Mouse (Mus musculus): Measurements from ENCODE around the gene Vps29. TPM values are rescaled to one million over a fixed set of nuclear protein-coding genes. Genes with fewer than 3 reads are reported as not detected.

Gene Vps29
- polyA plus RNA-seq, 1 experiment from 2014 or later: 221 TPM

- no peaks in the 10 kb centered on the region for H3K4me1 ChIP-seq (ENCODE audit: control insufficient read depth, insufficient read depth, low read length)
- peaks cover 22% of the 10 kb centered on the region; the same call in 1 of the 2 replicates for H3K36me3 ChIP-seq (ENCODE audit: control insufficient read depth, insufficient read depth, low read length)
- no peaks in the 10 kb centered on the region for H3K27me3 ChIP-seq (ENCODE audit: control insufficient read depth, insufficient read depth, low read length)
- H3K4me3 ChIP-seq (ENCODE audit: low read depth, low read length): no peak overlapping the region
- no peak overlapping the region for H3K9ac ChIP-seq (replicated peaks; ENCODE audit: low read depth, low read length)
- no peak for ATAC-seq (ENCODE audit: insufficient number of reproducible peaks, insufficient read depth, low FRiP score, low read depth)
- WGBS: 87% methylated on average over 23 of the region's 23 CpGs
- no peaks in the 10 kb centered on the region for H3K9me3 ChIP-seq (ENCODE audit: control insufficient read depth, low read depth, low read length)
- H3K27ac ChIP-seq (ENCODE audit: low read length): no peak overlapping the region
- H3K4me2 ChIP-seq (replicated peaks; ENCODE audit: low read depth, low read length): no peak overlapping the region
Measured at GRCm38 (mm10) chr5:122324608-122325431, 29.3 kb upstream of the Vps29 start.

DNA sequence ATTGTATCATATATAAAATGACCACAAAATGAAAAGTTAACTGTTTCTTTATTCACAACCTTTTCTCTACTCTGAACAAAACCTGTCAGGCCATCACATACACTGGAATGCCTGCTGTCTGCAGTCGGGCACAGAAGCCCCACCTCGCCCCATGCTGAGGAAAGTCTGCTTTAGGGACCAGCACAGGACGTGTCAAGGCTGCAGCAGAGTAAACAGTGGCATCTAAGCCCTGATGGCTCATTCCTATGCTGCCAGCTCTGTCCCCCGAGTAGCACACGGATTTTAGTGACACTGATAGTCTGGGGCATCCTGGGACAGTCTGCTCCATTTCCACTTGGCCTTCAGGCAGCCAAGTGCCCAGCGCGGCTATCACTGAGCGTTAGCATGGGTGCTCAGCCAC is 28.7 kb upstream of the Vps29 start:
- Histone ChIP-seq H3K27me3 (ENCODE audit: control insufficient read depth, insufficient read depth, low read length) (no peaks in the 10 kb centered on the region), H3K27ac (ENCODE audit: low read length) (no peak overlapping the region), H3K4me3 (ENCODE audit: low read depth, low read length) (no peak overlapping the region), H3K9ac (replicated peaks; ENCODE audit: low read depth, low read length) (no peak overlapping the region), H3K4me2 (replicated peaks; ENCODE audit: low read depth, low read length) (no peak overlapping the region), H3K9me3 (ENCODE audit: control insufficient read depth, low read depth, low read length) (no peaks in the 10 kb centered on the region), H3K4me1 (ENCODE audit: control insufficient read depth, insufficient read depth, low read length) (no peaks in the 10 kb centered on the region), H3K36me3 (ENCODE audit: control insufficient read depth, insufficient read depth, low read length) (peaks cover 17% of the 10 kb centered on the region; the same call in 1 of the 2 replicates)
- 89% methylated on average over 8 of the region's 8 CpGs for WGBS
- no peak for ATAC-seq (ENCODE audit: insufficient number of reproducible peaks, insufficient read depth, low FRiP score, low read depth)

DNA sequence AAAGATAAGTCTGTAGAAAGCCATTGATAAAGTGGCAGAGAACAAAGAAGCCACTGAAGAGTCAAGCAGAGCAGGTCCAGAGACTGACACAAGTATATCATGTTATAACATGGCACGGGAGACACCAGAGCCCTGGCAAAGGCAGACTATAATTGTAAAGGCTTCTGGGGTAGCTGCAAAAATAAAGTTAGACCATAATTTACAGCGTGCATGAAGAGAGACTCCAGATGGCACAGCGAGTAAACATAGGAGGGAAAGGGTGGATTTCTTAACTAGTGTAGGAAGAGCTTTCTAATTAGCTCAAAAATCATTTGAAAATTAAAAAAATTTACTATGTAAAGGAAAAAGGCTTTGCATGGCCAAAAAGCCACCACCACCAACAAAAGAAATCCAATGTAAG is 26.9 kb upstream of the Vps29 start:
- Histone ChIP-seq H3K9ac (replicated peaks; ENCODE audit: low read depth, low read length) (no peak overlapping the region), H3K27ac (ENCODE audit: low read length) (no peak overlapping the region), H3K4me1 (ENCODE audit: control insufficient read depth, insufficient read depth, low read length) (no peaks in the 10 kb centered on the region), H3K27me3 (ENCODE audit: control insufficient read depth, insufficient read depth, low read length) (no peaks in the 10 kb centered on the region), H3K4me3 (ENCODE audit: low read depth, low read length) (no peak overlapping the region), H3K9me3 (ENCODE audit: control insufficient read depth, low read depth, low read length) (no peaks in the 10 kb centered on the region), H3K4me2 (replicated peaks; ENCODE audit: low read depth, low read length) (no peak overlapping the region), H3K36me3 (ENCODE audit: control insufficient read depth, insufficient read depth, low read length) (peaks cover 14% of the 10 kb centered on the region; the same call in 1 of the 2 replicates)
- ATAC-seq (ENCODE audit: insufficient number of reproducible peaks, insufficient read depth, low FRiP score, low read depth): no peak
- WGBS: 88% methylated on average over 3 of the region's 3 CpGs

DNA sequence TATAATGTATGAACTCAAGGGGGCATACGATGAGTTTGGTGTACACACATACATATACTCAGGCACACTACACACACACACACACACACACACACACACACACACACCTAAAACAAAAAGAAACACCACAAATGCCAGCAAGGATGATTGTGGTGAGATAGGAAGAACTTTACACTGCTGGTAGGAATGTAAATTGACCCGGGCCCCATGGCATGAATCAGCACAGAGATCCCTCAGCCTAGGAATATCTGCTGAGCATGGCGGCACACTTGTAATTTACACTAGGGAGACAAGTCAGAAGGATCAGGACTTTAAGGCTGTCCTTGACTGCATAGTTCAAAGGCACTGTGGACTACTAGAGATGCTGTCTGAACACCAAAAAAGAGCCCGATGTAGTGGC is 23.9 kb upstream of the Vps29 start:
- Histone ChIP-seq H3K9me3 (ENCODE audit: control insufficient read depth, low read depth, low read length) (no peaks in the 10 kb centered on the region), H3K4me1 (ENCODE audit: control insufficient read depth, insufficient read depth, low read length) (no peaks in the 10 kb centered on the region), H3K9ac (replicated peaks; ENCODE audit: low read depth, low read length) (no peak overlapping the region), H3K36me3 (ENCODE audit: control insufficient read depth, insufficient read depth, low read length) (0 out of 2 replicates have a peak, but pooled peaks cover 6% of the 10 kb centered on the region), H3K27ac (ENCODE audit: low read length) (no peak overlapping the region), H3K4me3 (ENCODE audit: low read depth, low read length) (no peak overlapping the region), H3K27me3 (ENCODE audit: control insufficient read depth, insufficient read depth, low read length) (no peaks in the 10 kb centered on the region), H3K4me2 (replicated peaks; ENCODE audit: low read depth, low read length) (no peak overlapping the region)
- ATAC-seq (ENCODE audit: insufficient number of reproducible peaks, insufficient read depth, low FRiP score, low read depth): no peak
- 83% methylated on average over 4 of the region's 4 CpGs for WGBS

DNA sequence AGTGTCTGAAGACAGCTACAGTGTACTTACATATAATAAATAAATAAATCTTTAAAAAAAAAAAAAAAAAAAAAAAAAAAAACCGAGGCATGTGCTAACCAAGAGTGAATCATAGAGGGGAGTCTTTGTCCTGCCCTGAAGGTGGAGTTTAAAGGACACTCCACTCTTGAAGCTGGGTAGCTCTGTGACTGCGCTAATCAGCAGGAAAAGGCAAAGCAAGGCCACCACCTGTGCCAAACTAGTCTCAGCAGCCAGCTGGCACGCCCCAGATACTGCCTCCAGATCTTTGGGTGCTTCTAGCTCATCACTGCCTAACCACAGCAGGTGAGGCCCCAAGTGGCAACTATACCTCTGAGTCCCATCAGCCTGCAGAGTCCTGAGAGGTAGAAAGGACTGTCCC is 19.5 kb upstream of the Vps29 start:
- 73% methylated on average over 3 of the region's 3 CpGs for WGBS
- H3K27me3 ChIP-seq (ENCODE audit: control insufficient read depth, insufficient read depth, low read length): no peaks in the 10 kb centered on the region
- H3K9ac ChIP-seq (replicated peaks; ENCODE audit: low read depth, low read length): no peak overlapping the region
- no peak overlapping the region for H3K4me2 ChIP-seq (replicated peaks; ENCODE audit: low read depth, low read length)
- H3K36me3 ChIP-seq (ENCODE audit: control insufficient read depth, insufficient read depth, low read length): no peaks in the 10 kb centered on the region
- ATAC-seq (ENCODE audit: insufficient number of reproducible peaks, insufficient read depth, low FRiP score, low read depth): no peak
- H3K27ac ChIP-seq (ENCODE audit: low read length): no peak overlapping the region
- no peak overlapping the region for H3K4me3 ChIP-seq (ENCODE audit: low read depth, low read length)
- H3K4me1 ChIP-seq (ENCODE audit: control insufficient read depth, insufficient read depth, low read length): no peaks in the 10 kb centered on the region
- no peaks in the 10 kb centered on the region for H3K9me3 ChIP-seq (ENCODE audit: control insufficient read depth, low read depth, low read length)

GRCm38 (mm10) chr5:122336554-122337294 is 17.4 kb upstream of the Vps29 start:
- Histone ChIP-seq H3K9me3 (ENCODE audit: control insufficient read depth, low read depth, low read length) (no peaks in the 10 kb centered on the region), H3K4me2 (replicated peaks; ENCODE audit: low read depth, low read length) (no peak overlapping the region), H3K4me3 (ENCODE audit: low read depth, low read length) (no peak overlapping the region), H3K9ac (replicated peaks; ENCODE audit: low read depth, low read length) (no peak overlapping the region), H3K4me1 (ENCODE audit: control insufficient read depth, insufficient read depth, low read length) (no peaks in the 10 kb centered on the region), H3K27ac (ENCODE audit: low read length) (no peak overlapping the region), H3K36me3 (ENCODE audit: control insufficient read depth, insufficient read depth, low read length) (no peaks in the 10 kb centered on the region), H3K27me3 (ENCODE audit: control insufficient read depth, insufficient read depth, low read length) (no peaks in the 10 kb centered on the region)
- no peak for ATAC-seq (ENCODE audit: insufficient number of reproducible peaks, insufficient read depth, low FRiP score, low read depth)
- 92% methylated on average over 7 of the region's 7 CpGs for WGBS

DNA sequence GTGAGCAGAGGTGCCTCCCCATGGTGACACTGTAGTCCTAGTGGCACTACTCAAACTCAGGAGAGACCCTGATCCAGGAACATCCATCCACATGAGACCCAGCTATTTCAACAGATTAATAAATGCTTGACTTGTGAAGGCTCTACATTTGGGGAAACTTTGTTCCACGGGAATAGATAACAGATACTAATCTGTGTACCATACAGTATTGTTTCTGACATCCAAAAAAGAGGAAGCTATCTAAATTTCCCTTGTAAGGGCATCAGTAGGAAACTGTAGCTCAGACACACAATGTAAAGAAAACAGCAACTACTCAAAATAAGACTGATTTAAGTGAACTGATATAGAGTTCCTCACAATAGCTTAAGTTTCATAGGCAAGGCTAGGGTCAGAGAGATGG is 11.3 kb upstream of the Vps29 start:
- 76% methylated on average over 1 of the region's 1 CpGs for WGBS
- Histone ChIP-seq H3K36me3 (ENCODE audit: control insufficient read depth, insufficient read depth, low read length) (no peaks in the 10 kb centered on the region), H3K4me2 (replicated peaks; ENCODE audit: low read depth, low read length) (no peak overlapping the region), H3K4me1 (ENCODE audit: control insufficient read depth, insufficient read depth, low read length) (no peaks in the 10 kb centered on the region), H3K27me3 (ENCODE audit: control insufficient read depth, insufficient read depth, low read length) (no peaks in the 10 kb centered on the region), H3K27ac (ENCODE audit: low read length) (no peak overlapping the region), H3K9ac (replicated peaks; ENCODE audit: low read depth, low read length) (no peak overlapping the region), H3K4me3 (ENCODE audit: low read depth, low read length) (no peak overlapping the region), H3K9me3 (ENCODE audit: control insufficient read depth, low read depth, low read length) (no peaks in the 10 kb centered on the region)
- ATAC-seq (ENCODE audit: insufficient number of reproducible peaks, insufficient read depth, low FRiP score, low read depth): no peak

DNA sequence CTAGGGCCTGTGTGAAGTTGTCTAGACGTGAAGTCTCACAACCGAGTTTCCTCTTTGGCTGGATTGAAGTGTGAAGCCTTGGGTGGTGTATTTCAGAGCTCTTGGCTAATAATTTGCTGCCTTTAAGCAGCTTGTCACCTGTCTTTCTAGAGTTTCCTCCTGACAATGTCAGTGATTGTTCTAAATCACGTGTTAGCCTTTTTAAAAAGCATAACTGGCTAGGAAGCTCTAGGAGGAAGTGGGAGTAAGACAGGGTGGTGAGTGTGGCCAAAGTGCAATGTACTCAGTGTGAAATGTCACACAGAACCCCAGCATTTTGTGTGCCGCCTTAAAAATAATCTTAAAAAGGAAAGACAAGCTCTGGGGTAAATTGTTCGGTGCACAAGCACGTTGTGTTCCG is 10.4 kb upstream of the Vps29 start:
- ATAC-seq (ENCODE audit: insufficient number of reproducible peaks, insufficient read depth, low FRiP score, low read depth): no peak
- no peaks in the 10 kb centered on the region for H3K27me3 ChIP-seq (ENCODE audit: control insufficient read depth, insufficient read depth, low read length)
- H3K36me3 ChIP-seq (ENCODE audit: control insufficient read depth, insufficient read depth, low read length): no peaks in the 10 kb centered on the region
- no peak overlapping the region for H3K4me3 ChIP-seq (ENCODE audit: low read depth, low read length)
- no peak overlapping the region for H3K27ac ChIP-seq (ENCODE audit: low read length)
- H3K4me1 ChIP-seq (ENCODE audit: control insufficient read depth, insufficient read depth, low read length): no peaks in the 10 kb centered on the region
- no peak overlapping the region for H3K4me2 ChIP-seq (replicated peaks; ENCODE audit: low read depth, low read length)
- WGBS: 59% methylated on average over 7 of the region's 7 CpGs
- H3K9me3 ChIP-seq (ENCODE audit: control insufficient read depth, low read depth, low read length): no peaks in the 10 kb centered on the region
- H3K9ac ChIP-seq (replicated peaks; ENCODE audit: low read depth, low read length): no peak overlapping the region
